ENCODE assay signal across 11 mouse cellular contexts in the genomic region with DNA sequence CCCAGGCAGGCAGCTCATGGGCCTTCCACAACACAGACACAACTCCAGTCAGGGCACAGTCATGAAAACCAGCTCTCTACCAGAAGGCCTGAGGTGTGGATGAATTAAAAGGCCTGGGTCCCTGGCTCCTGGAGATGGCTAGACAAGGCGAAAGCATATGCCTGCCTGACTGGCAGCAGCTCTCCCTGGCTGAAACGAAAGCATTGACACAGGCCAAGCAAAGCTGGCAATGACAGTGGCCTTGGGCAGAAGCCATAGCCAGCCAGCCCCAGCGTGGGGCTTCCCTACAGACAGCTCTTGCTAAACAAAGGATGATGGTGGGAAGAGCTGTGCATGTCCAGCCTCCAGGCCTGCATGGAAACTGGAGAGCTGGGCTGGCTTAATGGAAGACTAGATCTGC.
DNase-seq lines count a peak whose midpoint lies in the region; TF ChIP-seq lines count a peak whose summit lies in the region.
"Had no signal": no experiment of that assay in that cellular context is flagged by ENCODE, and none has a peak within 500 bp of the region (broad histone marks: within the 10 kb centered on the region; RNA-seq: fewer than 3 reads in every experiment).

No protein-coding gene starts in this region.

- H3K4me1 ChIP-seq in heart, adult 2 months (ENCODE audit: control insufficient read depth, insufficient read depth, low read length): no peaks in the 10 kb centered on the region
- H3K4me1 ChIP-seq in cerebellum, adult 2 months (ENCODE audit: control insufficient read depth, insufficient read depth, low read length): peaks cover 26% of the 10 kb centered on the region; the same call in 1 of the 2 replicates
- no peaks in the 10 kb centered on the region for H3K4me1 ChIP-seq in thymus, adult 2 months (replicated peaks; ENCODE audit: control insufficient read depth, insufficient read depth, low read length)
- H3K4me1 ChIP-seq: stomach, embryonic 15.5 days had no signal

- no peaks in the 10 kb centered on the region for H3K27me3 ChIP-seq in heart, adult 2 months (ENCODE audit: control insufficient read depth, insufficient read depth, low read length)
- no peaks in the 10 kb centered on the region for H3K27me3 ChIP-seq in cerebellum, adult 2 months (ENCODE audit: control insufficient read depth, insufficient read depth, low read length)
- no peaks in the 10 kb centered on the region for H3K27me3 ChIP-seq in thymus, adult 2 months (ENCODE audit: control insufficient read depth, insufficient read depth, low read length)
- H3K27me3 ChIP-seq: CH12.LX; stomach, embryonic 15.5 days had no signal

- H3K36me3 ChIP-seq in heart, adult 2 months (ENCODE audit: control insufficient read depth, insufficient read depth, low read length): no peaks in the 10 kb centered on the region
- no peaks in the 10 kb centered on the region for H3K36me3 ChIP-seq in thymus, adult 2 months (ENCODE audit: control insufficient read depth, insufficient read depth, low read length)
- H3K36me3 ChIP-seq: stomach, embryonic 15.5 days had no signal

- H3K9ac ChIP-seq in heart, adult 2 months (ENCODE audit: low read depth, low read length): no peak overlapping the region
- H3K9ac ChIP-seq: stomach, embryonic 15.5 days had no signal

- no peak overlapping the region for H3K27ac ChIP-seq in heart, adult 2 months
- H3K27ac ChIP-seq in cerebellum, adult 2 months (ENCODE audit: insufficient read depth, low read length): no peak overlapping the region; the same call in 1 of the 2 replicates
- no peak overlapping the region for H3K27ac ChIP-seq in thymus, adult 2 months (ENCODE audit: control insufficient read depth, insufficient read depth, low read length)
- H3K27ac ChIP-seq: stomach, embryonic 15.5 days had no signal

- TF ChIP-seq CTCF in heart, adult 2 months (IDR thresholded peaks at IDR 0.05): no peak
- no peak for TF ChIP-seq CTCF in cerebellum, adult 2 months (IDR thresholded peaks at IDR 0.05; ENCODE audit: borderline replicate concordance, insufficient read depth, low read depth, low read length)
- no peak for TF ChIP-seq CTCF in thymus, adult 2 months (IDR thresholded peaks at IDR 0.05; ENCODE audit: borderline replicate concordance, control insufficient read depth, extremely low read depth, insufficient read depth, low read length, poor library complexity)

- peak; percentile 12 to 21 for DNase-seq in heart, adult 2 months
- no peak for DNase-seq in heart, adult 9 months (ENCODE audit: low spot score in 2 of 2)
- peak; percentile 68 for DNase-seq in adrenal gland, postnatal 10 days
- peak; percentile 94 to 98 for DNase-seq in cerebellum, adult 2 months
- DNase-seq in heart, postnatal 4 days: peak; percentile 14
- no peak for DNase-seq in kidney, postnatal 14 days
- no peak for DNase-seq in thymus, adult 2 months
- DNase-seq in natural killer cell, adult 2 months (ENCODE audit: low spot score in 2 of 2): no peak
- DNase-seq: lung, postnatal 14 days had no signal

- TF ChIP-seq EP300 in heart, adult 2 months (IDR thresholded peaks at IDR 0.05; ENCODE audit: insufficient read depth, low read depth, low read length): no peak

- TF ChIP-seq POLR2A in heart, adult 2 months (IDR thresholded peaks at IDR 0.05; ENCODE audit: insufficient read depth, low read depth, low read length): no peak
- TF ChIP-seq POLR2A in cerebellum, adult 2 months (IDR thresholded peaks at IDR 0.05; ENCODE audit: borderline replicate concordance, insufficient read depth, low read length): no peak
- no peak for TF ChIP-seq POLR2A in thymus, adult 2 months (IDR thresholded peaks at IDR 0.05; ENCODE audit: control insufficient read depth, extremely low read depth, insufficient read depth, low read length, poor library complexity)

- no peaks in the 10 kb centered on the region for H3K79me2 ChIP-seq in heart, adult 2 months (replicated peaks; ENCODE audit: control insufficient read depth, insufficient read depth, low read length)

- intact Hi-C loops in heart, adult 2 months (cut with DNase I): no loop called here

- no peak overlapping the region for H3K4me3 ChIP-seq in heart, adult 2 months
- no peak overlapping the region for H3K4me3 ChIP-seq in cerebellum, adult 2 months (replicated peaks; ENCODE audit: insufficient read depth, low read depth, low read length)
- H3K4me3 ChIP-seq in thymus, adult 2 months (ENCODE audit: control insufficient read depth, insufficient read depth, low read length): no peak overlapping the region
- H3K4me3 ChIP-seq: stomach, embryonic 15.5 days had no signal

- WGBS in heart, adult 2 months: 53% methylated on average over 3 of the region's 3 CpGs
- 4% methylated on average over 3 of the region's 3 CpGs for WGBS in cerebellum, adult 2 months
- whole genome bisulfite sequencing in thymus, adult 2 months: 78% methylated on average over 3 of the region's 3 CpGs

Comparison
In these comparisons a context has a peak if more than half of its experiments do, and no peak if none do; other contexts are left out.
1. DNase-seq: peak in heart, adult 2 months (2 of 2), adrenal gland, postnatal 10 days (single experiment), cerebellum, adult 2 months (2 of 2) and heart, postnatal 4 days (single experiment); none in heart, adult 9 months (0 of 2), kidney, postnatal 14 days (single experiment), thymus, adult 2 months (single experiment) and natural killer cell, adult 2 months (0 of 2).